Mouse (Mus musculus) thymus, adult 2 months (tissue): ENCODE results near the gene Desi2. TPM values are rescaled to one million over a fixed set of nuclear protein-coding genes. Genes with fewer than 3 reads are reported as not detected.
"Not testable (repeated sequence)": the region's sequence is repeated elsewhere in the genome, so short reads cannot be mapped to it uniquely, and the experiment has no call there.

ENCODE experiments used
- DNase-seq: peaks from one replicate; pipeline ENCODE4 v3.0.0; 2021
- H3K27ac ChIP-seq: fragments of 200-500 bp; 2 replicates; pipeline ENCODE4 v1.5.1; 2012; ENCODE audit warnings: low read length, control low read depth; ENCODE audit not compliant: control insufficient read depth, insufficient read depth
- H3K27me3 ChIP-seq: fragments of 200-500 bp; 2 replicates; pipeline ENCODE4 v1.6.1; 2012; ENCODE audit warnings: mild to moderate bottlenecking, low read length, moderate library complexity, mixed read lengths; ENCODE audit not compliant: control insufficient read depth, insufficient read depth
- H3K36me3 ChIP-seq: fragments of 200-500 bp; 2 replicates; pipeline ENCODE4 v1.6.1; 2012; ENCODE audit warnings: mild to moderate bottlenecking, low read length, moderate library complexity; ENCODE audit not compliant: control insufficient read depth, insufficient read depth
- H3K4me1 ChIP-seq: fragments of 200-500 bp; replicated peaks from 2 replicates; pipeline ENCODE4 v1.6.1; 2012; ENCODE audit warnings: low read length; ENCODE audit not compliant: control insufficient read depth, insufficient read depth
- H3K4me3 ChIP-seq: fragments of 200-500 bp; 2 replicates; pipeline ENCODE4 v1.5.1; 2012; ENCODE audit warnings: mild to moderate bottlenecking, low read length, control low read depth, moderate library complexity; ENCODE audit not compliant: control insufficient read depth, insufficient read depth
- CTCF ChIP-seq: fragments of 200-500 bp; IDR thresholded peaks from 2 replicates; pipeline ENCODE4 v1.5.1; 2012; ENCODE audit warnings: mild to moderate bottlenecking, control low read depth, low read length, moderate library complexity, borderline replicate concordance; ENCODE audit not compliant: control insufficient read depth, poor library complexity, insufficient read depth; ENCODE audit errors: extremely low read depth
- POLR2A ChIP-seq: fragments of 200-500 bp; IDR thresholded peaks from 2 replicates; pipeline ENCODE4 v1.6.1; 2012; ENCODE audit warnings: mild to moderate bottlenecking, low read length, control low read depth, moderate library complexity; ENCODE audit not compliant: control insufficient read depth, poor library complexity, insufficient read depth; ENCODE audit errors: extremely low read depth
- whole genome bisulfite sequencing: fragments of 180-500 bp; shearing (Covaris S2); methylation state at CpG from one replicate; pipeline ENCODE4 v1.1.7; 2018; 5-methylcytosine and 5-hydroxymethylcytosine counted together
- polyA plus RNA-seq: library from polyadenylated mRNA; depleted of rRNA; stranded (reverse); fragments of >200 nt; gene quantifications from 2 replicates; pipeline ENCODE4 v1.2.3, GENCODE M21; 2012

Desi2 gene
- polyA plus RNA-seq, 1 experiment = 14.8 TPM

DNA sequence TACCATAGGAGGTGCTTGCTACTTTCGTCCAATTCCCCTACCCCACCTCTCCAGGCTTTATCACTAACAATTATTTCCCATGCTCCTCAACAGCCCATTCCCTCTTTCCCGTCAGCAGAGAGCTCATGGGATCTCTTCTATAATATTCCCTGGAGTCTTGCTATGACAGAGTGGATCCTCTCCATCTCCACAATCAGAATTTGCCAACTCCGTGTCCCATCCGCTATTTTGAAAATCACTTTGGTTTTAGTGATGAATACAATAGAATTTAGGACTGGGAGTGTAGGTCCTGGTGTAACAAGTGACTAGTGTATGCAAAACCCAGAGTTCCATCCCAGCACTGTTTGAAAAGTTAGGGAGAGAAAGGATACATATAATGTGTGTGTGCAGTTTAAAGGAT is 69.1 kb downstream of the Desi2 start:
- H3K36me3 ChIP-seq = no peaks in the 10 kb centered on the region
- no peak overlapping the region for H3K27ac ChIP-seq
- no peaks in the 10 kb centered on the region for H3K27me3 ChIP-seq
- no peak for DNase-seq
- no peaks in the 10 kb centered on the region for H3K4me1 ChIP-seq
- 98% methylated on average over 4 of the region's 4 CpGs for WGBS
- no peak overlapping the region for H3K4me3 ChIP-seq
- TF ChIP-seq POLR2A (no peak), CTCF (no peak)

DNA sequence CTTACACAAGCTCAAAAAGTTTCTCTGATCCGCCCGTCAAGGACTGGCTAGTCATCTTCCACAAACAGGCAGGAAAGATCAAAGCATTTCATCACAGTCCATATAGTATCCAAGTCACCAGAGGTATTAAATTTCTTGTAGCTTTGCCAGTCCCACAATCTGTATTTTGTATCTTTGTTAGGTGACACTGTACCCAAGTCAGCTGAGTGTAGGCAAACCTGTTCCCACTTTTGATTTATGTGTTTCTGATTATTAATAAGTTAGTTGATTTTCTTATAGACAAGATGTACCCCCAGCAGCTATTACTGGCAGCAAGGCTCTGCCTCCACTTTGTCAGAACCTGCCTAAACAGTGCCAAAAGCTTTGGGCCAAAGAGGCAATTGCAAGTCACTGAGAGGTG is 71.6 kb downstream of the Desi2 start:
- H3K27ac ChIP-seq = no peak overlapping the region
- no peaks in the 10 kb centered on the region for H3K27me3 ChIP-seq
- no peak for DNase-seq
- WGBS = 96% methylated on average over 2 of the region's 2 CpGs
- no peak overlapping the region for H3K4me3 ChIP-seq
- no peaks in the 10 kb centered on the region for H3K36me3 ChIP-seq
- no peaks in the 10 kb centered on the region for H3K4me1 ChIP-seq
- no peak for TF ChIP-seq POLR2A
- TF ChIP-seq CTCF = no peak

DNA sequence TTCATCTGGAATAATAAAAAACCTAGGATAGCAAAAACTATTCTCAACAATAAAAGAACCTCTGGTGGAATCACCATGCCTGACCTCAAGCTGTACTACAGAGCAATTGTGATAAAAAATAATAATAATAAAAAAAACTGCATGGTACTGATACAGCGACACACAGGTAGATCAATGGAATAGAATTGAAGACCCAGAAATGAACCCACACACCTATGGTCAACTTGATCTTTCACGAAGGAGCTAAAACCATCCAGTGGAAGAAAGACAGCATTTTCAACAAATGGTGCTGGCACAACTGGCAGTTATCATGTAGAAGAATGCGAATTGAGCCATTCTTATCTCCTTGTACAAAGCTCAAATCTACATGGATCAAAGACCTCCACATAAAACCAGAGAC is 78.2 kb downstream of the Desi2 start:
- DNase-seq, H3K27ac ChIP-seq, H3K36me3 ChIP-seq, H3K27me3 ChIP-seq, H3K4me1 ChIP-seq, H3K4me3 ChIP-seq: not testable (repeated sequence)
- 96% methylated on average over 3 of the region's 3 CpGs for WGBS

DNA sequence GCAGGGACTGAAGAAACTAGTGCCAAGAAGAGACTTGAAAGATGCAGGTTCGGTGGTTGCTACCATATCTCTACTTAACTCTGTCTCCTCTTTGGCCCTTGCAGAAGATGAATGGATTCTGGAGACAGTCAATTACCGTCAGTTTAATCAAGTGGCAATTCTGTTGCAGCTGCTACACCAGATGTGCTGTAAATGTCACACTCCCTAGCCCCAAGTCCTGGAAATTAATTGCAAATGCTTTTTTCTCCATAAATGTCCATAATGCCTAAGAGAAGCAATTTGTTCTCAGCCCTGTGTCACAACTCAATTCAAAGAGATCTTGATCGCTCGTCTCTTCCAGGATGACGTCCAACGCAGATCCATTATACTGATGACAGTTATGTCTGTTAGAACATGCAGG is 83.4 kb downstream of the Desi2 start:
- peaks cover under 1% of the 10 kb centered on the region for H3K4me1 ChIP-seq
- no peak for DNase-seq
- no peak overlapping the region for H3K27ac ChIP-seq
- no peak for TF ChIP-seq CTCF
- TF ChIP-seq POLR2A = no peak
- no peaks in the 10 kb centered on the region for H3K27me3 ChIP-seq
- no peak overlapping the region for H3K4me3 ChIP-seq
- H3K36me3 ChIP-seq = no peaks in the 10 kb centered on the region
- 95% methylated on average over 6 of the region's 6 CpGs for WGBS

DNA sequence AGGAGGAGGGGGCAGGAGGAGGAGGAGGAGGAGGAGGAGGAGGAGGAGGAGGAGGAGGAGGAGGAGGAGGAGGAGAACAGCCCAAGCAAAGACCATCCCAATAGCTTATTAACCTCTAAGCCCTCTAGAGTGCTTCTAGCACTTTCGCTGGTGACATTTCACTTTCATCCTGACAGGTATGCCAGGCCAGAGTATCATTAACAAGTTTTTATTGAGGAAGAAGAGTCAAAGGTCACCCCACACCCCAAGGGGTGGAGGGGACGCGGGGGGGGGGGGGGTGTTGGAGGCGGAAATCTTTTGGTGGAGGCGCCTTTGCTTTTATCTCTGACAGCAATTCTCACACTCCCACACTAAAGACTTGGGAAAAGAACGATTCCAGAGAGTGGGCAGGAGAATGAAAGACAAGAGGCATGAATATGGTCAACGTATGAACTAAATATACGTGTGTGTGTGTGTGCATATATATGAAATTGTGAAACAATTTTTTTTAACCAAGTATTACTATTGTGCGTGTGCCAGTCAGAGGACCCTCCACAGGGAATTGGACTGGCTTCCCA is 88.0 kb downstream of the Desi2 start:
- Histone ChIP-seq H3K27me3 (no peaks in the 10 kb centered on the region), H3K36me3 (no peaks in the 10 kb centered on the region), H3K4me1 (peaks cover 10% of the 10 kb centered on the region), H3K4me3 (no peak overlapping the region), H3K27ac (no peak overlapping the region)
- no peak for DNase-seq
- TF ChIP-seq CTCF (no peak), POLR2A (no peak)
- WGBS = 78% methylated on average over 9 of the region's 9 CpGs

DNA sequence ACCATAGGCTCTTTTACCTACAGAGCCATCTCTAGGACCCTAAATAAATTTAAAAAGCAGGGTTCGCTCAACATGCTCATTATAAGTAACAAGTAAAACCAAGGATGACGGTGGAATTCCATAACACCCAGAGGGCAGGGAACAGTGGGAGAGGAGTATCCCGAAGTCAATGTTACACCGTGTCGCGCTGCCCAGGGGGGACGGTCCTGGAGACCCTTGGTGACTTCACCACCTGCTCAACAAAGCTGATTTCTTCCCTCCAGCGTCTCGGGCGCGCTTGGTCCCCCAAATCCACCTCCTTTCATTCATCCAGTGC is 88.5 kb downstream of the Desi2 start:
- 17% methylated on average over 11 of the region's 11 CpGs for WGBS
- Histone ChIP-seq H3K27ac (no peak overlapping the region), H3K36me3 (no peaks in the 10 kb centered on the region), H3K27me3 (no peaks in the 10 kb centered on the region), H3K4me3 (peak overlapping the region; percentile 43), H3K4me1 (peaks cover 10% of the 10 kb centered on the region)
- TF ChIP-seq CTCF (no peak), POLR2A (no peak)
- DNase-seq = no peak

DNA sequence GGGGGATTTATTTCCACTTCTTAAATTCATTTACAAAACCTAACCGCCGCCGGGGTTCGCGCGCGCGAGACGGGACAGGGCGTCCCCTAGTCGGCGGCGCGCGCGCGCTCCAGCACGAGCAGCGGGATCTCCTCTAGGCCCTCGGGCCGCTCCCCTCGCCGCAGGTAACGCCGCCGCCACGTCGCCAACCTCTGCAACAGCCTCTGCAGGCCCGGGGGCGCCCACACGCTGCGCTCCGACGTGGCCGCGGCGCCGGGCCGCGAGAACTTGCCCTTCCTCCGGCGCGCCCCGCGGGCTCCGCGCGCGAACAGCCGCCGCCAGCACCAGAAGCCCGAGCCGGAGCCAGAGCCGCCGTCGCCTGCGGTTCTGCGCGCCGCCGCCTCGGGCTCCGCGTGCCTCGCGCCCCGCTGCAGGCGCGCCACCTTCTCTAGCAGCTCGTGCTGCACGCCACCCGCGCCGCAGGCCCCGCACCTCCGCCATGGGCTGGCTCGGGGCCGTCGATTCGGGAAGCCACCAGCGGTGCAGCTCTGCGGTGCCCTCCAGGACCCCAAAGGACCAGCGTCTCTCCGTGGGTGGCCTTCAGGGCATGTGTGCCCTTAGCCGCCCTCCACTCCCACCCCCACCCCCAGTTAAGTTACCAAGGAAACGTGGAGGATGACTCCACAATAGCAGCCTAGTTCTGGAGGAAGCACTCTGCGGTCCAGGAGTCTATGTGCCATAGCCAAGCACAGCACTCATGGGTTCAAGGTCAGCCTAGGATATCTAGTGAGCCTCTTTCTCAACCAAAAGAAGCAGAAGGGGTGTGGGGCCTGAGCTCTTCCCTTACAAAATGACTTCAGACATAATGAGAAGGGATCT is 89.1 kb downstream of the Desi2 start:
- Histone ChIP-seq H3K36me3 (no peaks in the 10 kb centered on the region), H3K27me3 (no peaks in the 10 kb centered on the region), H3K27ac (no peak overlapping the region), H3K4me3 (peak overlapping the region; percentile 43), H3K4me1 (peaks cover 10% of the 10 kb centered on the region)
- TF ChIP-seq POLR2A (no peak), CTCF (no peak; the same call in 1 of the 2 replicates)
- WGBS = 2% methylated on average over 87 of the region's 87 CpGs
- peak; percentile 55 for DNase-seq

DNA sequence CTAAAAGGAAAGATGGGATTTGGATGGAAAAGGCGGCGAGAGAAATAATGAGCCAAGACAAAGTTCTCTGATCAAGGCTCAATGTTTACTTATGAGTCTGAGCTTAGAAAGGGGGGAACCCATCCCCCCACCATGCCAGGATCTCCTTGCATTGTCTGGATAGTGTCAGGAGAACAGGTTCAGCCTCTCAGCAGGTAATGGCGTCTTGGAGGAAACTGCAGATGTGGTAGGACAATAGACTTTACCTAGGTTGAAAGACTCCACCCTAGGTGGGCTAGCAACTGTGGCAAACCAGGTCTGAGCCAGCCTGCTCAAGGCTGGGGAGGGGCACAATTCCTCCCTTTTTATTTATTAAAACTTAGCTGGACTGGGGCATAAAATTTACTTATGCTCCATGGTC is 96.1 kb downstream of the Desi2 start:
- not testable (repeated sequence) for H3K4me3 ChIP-seq, H3K4me1 ChIP-seq, DNase-seq, H3K27me3 ChIP-seq, H3K27ac ChIP-seq, H3K36me3 ChIP-seq
- WGBS = 96% methylated on average over 3 of the region's 3 CpGs
